Mouse (Mus musculus): ENCODE measurements around the gene Zdhhc8. TPM values are rescaled to one million over a fixed set of nuclear protein-coding genes. Genes with fewer than 3 reads are reported as not detected.

Gene Zdhhc8
- polyA plus RNA-seq, 1 experiment = 11.7 TPM

GRCm38 (mm10) chr16:18214858-18215257, 20.1 kb downstream of the Zdhhc8 start:
- H3K4me1 ChIP-seq (ENCODE audit: control insufficient read depth, insufficient read depth, low read length) = peaks cover 1% of the 10 kb centered on the region; the same call in 1 of the 2 replicates
- H3K27ac ChIP-seq (ENCODE audit: control insufficient read depth, insufficient read depth, low read depth, low read length, poor library complexity) = no peak overlapping the region
- TF ChIP-seq CTCF (IDR thresholded peaks at IDR 0.05; ENCODE audit: control insufficient read depth, insufficient read depth, low read length) (no peak), POLR2A (IDR thresholded peaks at IDR 0.05; ENCODE audit: borderline replicate concordance, control insufficient read depth, low read depth, low read length) (no peak)
- H3K4me3 ChIP-seq (replicated peaks; ENCODE audit: control insufficient read depth, low read depth, low read length) = no peak overlapping the region
- WGBS = 84% methylated on average over 7 of the region's 7 CpGs

GRCm38 (mm10) chr16:18213689-18214088, 21.2 kb downstream of the Zdhhc8 start:
- TF ChIP-seq CTCF (IDR thresholded peaks at IDR 0.05; ENCODE audit: control insufficient read depth, insufficient read depth, low read length) = no peak
- no peak for TF ChIP-seq POLR2A (IDR thresholded peaks at IDR 0.05; ENCODE audit: borderline replicate concordance, control insufficient read depth, low read depth, low read length)
- H3K4me1 ChIP-seq (ENCODE audit: control insufficient read depth, insufficient read depth, low read length) = no peaks in the 10 kb centered on the region
- WGBS = 71% methylated on average over 6 of the region's 6 CpGs
- no peak overlapping the region for H3K27ac ChIP-seq (ENCODE audit: control insufficient read depth, insufficient read depth, low read depth, low read length, poor library complexity)
- no peak overlapping the region for H3K4me3 ChIP-seq (replicated peaks; ENCODE audit: control insufficient read depth, low read depth, low read length)

GRCm38 (mm10) chr16:18211417-18212171, 23.3 kb downstream of the Zdhhc8 start:
- TF ChIP-seq POLR2A (IDR thresholded peaks at IDR 0.05; ENCODE audit: borderline replicate concordance, control insufficient read depth, low read depth, low read length) = no peak
- TF ChIP-seq CTCF (IDR thresholded peaks at IDR 0.05; ENCODE audit: control insufficient read depth, insufficient read depth, low read length) = peak; percentile 93
- 36% methylated on average over 10 of the region's 10 CpGs for WGBS
- H3K4me3 ChIP-seq (replicated peaks; ENCODE audit: control insufficient read depth, low read depth, low read length) = no peak overlapping the region
- no peaks in the 10 kb centered on the region for H3K4me1 ChIP-seq (ENCODE audit: control insufficient read depth, insufficient read depth, low read length)
- no peak overlapping the region for H3K27ac ChIP-seq (ENCODE audit: control insufficient read depth, insufficient read depth, low read depth, low read length, poor library complexity)

- 12% methylated on average over 8 of the region's 8 CpGs for WGBS
- no peak for TF ChIP-seq POLR2A (IDR thresholded peaks at IDR 0.05; ENCODE audit: borderline replicate concordance, control insufficient read depth, low read depth, low read length)
- peak; percentile 80 for TF ChIP-seq CTCF (IDR thresholded peaks at IDR 0.05; ENCODE audit: control insufficient read depth, insufficient read depth, low read length)
- H3K4me1 ChIP-seq (ENCODE audit: control insufficient read depth, insufficient read depth, low read length) = no peaks in the 10 kb centered on the region
- H3K4me3 ChIP-seq (replicated peaks; ENCODE audit: control insufficient read depth, low read depth, low read length) = no peak overlapping the region
- H3K27ac ChIP-seq (ENCODE audit: control insufficient read depth, insufficient read depth, low read depth, low read length, poor library complexity) = no peak overlapping the region
Measured at GRCm38 (mm10) chr16:18210701-18211416, 24.1 kb downstream of the Zdhhc8 start.

- H3K4me1 ChIP-seq (ENCODE audit: control insufficient read depth, insufficient read depth, low read length) = no peaks in the 10 kb centered on the region
- WGBS = 80% methylated on average over 7 of the region's 7 CpGs
- H3K27ac ChIP-seq (ENCODE audit: control insufficient read depth, insufficient read depth, low read depth, low read length, poor library complexity) = no peak overlapping the region
- H3K4me3 ChIP-seq (replicated peaks; ENCODE audit: control insufficient read depth, low read depth, low read length) = no peak overlapping the region
- TF ChIP-seq CTCF (IDR thresholded peaks at IDR 0.05; ENCODE audit: control insufficient read depth, insufficient read depth, low read length) = no peak
- TF ChIP-seq POLR2A (IDR thresholded peaks at IDR 0.05; ENCODE audit: borderline replicate concordance, control insufficient read depth, low read depth, low read length) = no peak
Measured at GRCm38 (mm10) chr16:18203430-18204091, 31.4 kb downstream of the Zdhhc8 start.

GRCm38 (mm10) chr16:18202061-18202460, 32.9 kb downstream of the Zdhhc8 start:
- WGBS = 77% methylated on average over 1 of the region's 1 CpGs
- H3K4me3 ChIP-seq (replicated peaks; ENCODE audit: control insufficient read depth, low read depth, low read length) = no peak overlapping the region
- TF ChIP-seq CTCF (IDR thresholded peaks at IDR 0.05; ENCODE audit: control insufficient read depth, insufficient read depth, low read length) (no peak), POLR2A (IDR thresholded peaks at IDR 0.05; ENCODE audit: borderline replicate concordance, control insufficient read depth, low read depth, low read length) (no peak)
- H3K27ac ChIP-seq (ENCODE audit: control insufficient read depth, insufficient read depth, low read depth, low read length, poor library complexity) = no peak overlapping the region
- H3K4me1 ChIP-seq (ENCODE audit: control insufficient read depth, insufficient read depth, low read length) = no peaks in the 10 kb centered on the region

GRCm38 (mm10) chr16:18201620-18202019, 33.3 kb downstream of the Zdhhc8 start:
- no peaks in the 10 kb centered on the region for H3K4me1 ChIP-seq (ENCODE audit: control insufficient read depth, insufficient read depth, low read length)
- no peak for TF ChIP-seq CTCF (IDR thresholded peaks at IDR 0.05; ENCODE audit: control insufficient read depth, insufficient read depth, low read length)
- TF ChIP-seq POLR2A (IDR thresholded peaks at IDR 0.05; ENCODE audit: borderline replicate concordance, control insufficient read depth, low read depth, low read length) = no peak
- WGBS = 71% methylated on average over 1 of the region's 1 CpGs
- H3K27ac ChIP-seq (ENCODE audit: control insufficient read depth, insufficient read depth, low read depth, low read length, poor library complexity) = no peak overlapping the region
- no peak overlapping the region for H3K4me3 ChIP-seq (replicated peaks; ENCODE audit: control insufficient read depth, low read depth, low read length)

- WGBS = 69% methylated on average over 2 of the region's 2 CpGs
- no peak overlapping the region for H3K4me3 ChIP-seq (replicated peaks; ENCODE audit: control insufficient read depth, low read depth, low read length)
- TF ChIP-seq CTCF (IDR thresholded peaks at IDR 0.05; ENCODE audit: control insufficient read depth, insufficient read depth, low read length) (no peak), POLR2A (IDR thresholded peaks at IDR 0.05; ENCODE audit: borderline replicate concordance, control insufficient read depth, low read depth, low read length) (no peak)
Measured at GRCm38 (mm10) chr16:18200062-18200461, 34.9 kb downstream of the Zdhhc8 start.

More at GRCm38 (mm10) chr16:18200062-18200461, 34.9 kb downstream of the Zdhhc8 start:
- Histone ChIP-seq H3K27ac (ENCODE audit: control insufficient read depth, insufficient read depth, low read depth, low read length, poor library complexity) (no peak overlapping the region), H3K4me1 (ENCODE audit: control insufficient read depth, insufficient read depth, low read length) (no peaks in the 10 kb centered on the region)
